Mouse (Mus musculus) liver, adult 2 months (tissue): ENCODE measurements around the gene Myo16. TPM values are rescaled to one million over a fixed set of nuclear protein-coding genes. Genes with fewer than 3 reads are reported as not detected.

Source experiments
- DNase-seq: peaks from one replicate; pipeline ENCODE4 v3.0.0-alpha.2; 2011; ENCODE audit warnings: low read depth, low spot score; ENCODE audit errors: extremely low read depth
- H3K27ac ChIP-seq: fragments of 200-500 bp; replicated peaks from 2 replicates; pipeline ENCODE4 v1.5.1; 2012; ENCODE audit warnings: low read depth, mild to moderate bottlenecking, control low read depth, inconsistent platforms, low read length; ENCODE audit not compliant: insufficient read depth
- H3K27me3 ChIP-seq: fragments of 200-500 bp; 2 replicates; pipeline ENCODE4 v1.6.1; 2012; ENCODE audit warnings: mild to moderate bottlenecking, moderate library complexity, low read length, inconsistent platforms; ENCODE audit not compliant: control insufficient read depth, insufficient read depth
- H3K36me3 ChIP-seq: fragments of 200-500 bp; 2 replicates; pipeline ENCODE4 v1.6.1; 2012; ENCODE audit warnings: low read length, inconsistent platforms; ENCODE audit not compliant: control insufficient read depth, insufficient read depth
- H3K4me1 ChIP-seq: fragments of 200-500 bp; 2 replicates; pipeline ENCODE4 v1.6.1; 2011; ENCODE audit warnings: low read length; ENCODE audit not compliant: control insufficient read depth, insufficient read depth
- H3K4me3 ChIP-seq: fragments of 200-500 bp; 2 replicates; pipeline ENCODE4 v1.5.1; 2011; ENCODE audit warnings: low read depth, mild to moderate bottlenecking, control low read depth, low read length, moderate library complexity; ENCODE audit not compliant: insufficient read depth
- H3K79me2 ChIP-seq: fragments of 200-500 bp; 2 replicates; pipeline ENCODE4 v1.6.1; 2012; ENCODE audit warnings: inconsistent platforms, mild to moderate bottlenecking, low read length, moderate library complexity; ENCODE audit not compliant: control insufficient read depth, insufficient read depth
- H3K9ac ChIP-seq: fragments of 200-500 bp; 2 replicates; pipeline ENCODE4 v1.6.1; 2012; ENCODE audit warnings: low read depth, mild to moderate bottlenecking, control low read depth, inconsistent platforms, low read length
- CTCF ChIP-seq: fragments of 200-500 bp; IDR thresholded peaks from 2 replicates; pipeline ENCODE4 v1.5.1; 2011; ENCODE audit warnings: low read depth, low read length, control low read depth
- POLR2A ChIP-seq: fragments of 200-500 bp; IDR thresholded peaks from 2 replicates; pipeline ENCODE4 v1.6.1; 2011; ENCODE audit warnings: low read length, control low read depth; ENCODE audit not compliant: insufficient read depth; ENCODE audit errors: extremely low read depth
- WGBS: fragments of 180-500 bp; shearing (Covaris S2); methylation state at CpG from one replicate; pipeline ENCODE4 v1.1.7; 2018; 5-methylcytosine and 5-hydroxymethylcytosine counted together
- polyA plus RNA-seq: library from polyadenylated mRNA; depleted of rRNA; stranded (reverse); fragments of >200 nt; gene quantifications from 2 replicates; pipeline ENCODE4 v1.2.3, GENCODE M21; 2012
- total RNA-seq: library from RNA; depleted of rRNA; stranded (reverse); fragments of >200 nt; gene quantifications from 2 replicates; pipeline ENCODE4 v1.2.3, GENCODE M21; 2014

Myo16 gene
- total and polyA plus RNA-seq, 2 experiments = not detected

- TF ChIP-seq CTCF = no peak
- Histone ChIP-seq H3K9ac (no peak overlapping the region), H3K36me3 (no peaks in the 10 kb centered on the region), H3K27ac (no peak overlapping the region), H3K4me3 (no peak overlapping the region), H3K79me2 (no peaks in the 10 kb centered on the region), H3K27me3 (no peaks in the 10 kb centered on the region), H3K4me1 (no peaks in the 10 kb centered on the region)
- 76% methylated on average over 9 of the region's 9 CpGs for WGBS
- DNase-seq = no peak
Observed at GRCm38 (mm10) chr8:10173033-10173747, 19.5 kb downstream of the Myo16 start.

GRCm38 (mm10) chr8:10174201-10174840 is 20.6 kb downstream of the Myo16 start:
- no peak for TF ChIP-seq POLR2A
- no peak for TF ChIP-seq CTCF
- no peak for DNase-seq
- Histone ChIP-seq H3K9ac (no peak overlapping the region), H3K79me2 (no peaks in the 10 kb centered on the region), H3K36me3 (no peaks in the 10 kb centered on the region), H3K4me1 (no peaks in the 10 kb centered on the region), H3K27ac (no peak overlapping the region), H3K4me3 (no peak overlapping the region), H3K27me3 (no peaks in the 10 kb centered on the region)
- WGBS = 12% methylated on average over 5 of the region's 5 CpGs

- no peak overlapping the region for H3K9ac ChIP-seq
- TF ChIP-seq POLR2A (no peak), CTCF (no peak)
- H3K4me3 ChIP-seq = no peak overlapping the region
- no peaks in the 10 kb centered on the region for H3K79me2 ChIP-seq
- H3K27me3 ChIP-seq = no peaks in the 10 kb centered on the region
- DNase-seq = no peak
- H3K4me1 ChIP-seq = no peaks in the 10 kb centered on the region
- H3K36me3 ChIP-seq = no peaks in the 10 kb centered on the region
- H3K27ac ChIP-seq = no peak overlapping the region
- 68% methylated on average over 7 of the region's 7 CpGs for WGBS
Observed at GRCm38 (mm10) chr8:10174841-10175680, 21.4 kb downstream of the Myo16 start.

DNA sequence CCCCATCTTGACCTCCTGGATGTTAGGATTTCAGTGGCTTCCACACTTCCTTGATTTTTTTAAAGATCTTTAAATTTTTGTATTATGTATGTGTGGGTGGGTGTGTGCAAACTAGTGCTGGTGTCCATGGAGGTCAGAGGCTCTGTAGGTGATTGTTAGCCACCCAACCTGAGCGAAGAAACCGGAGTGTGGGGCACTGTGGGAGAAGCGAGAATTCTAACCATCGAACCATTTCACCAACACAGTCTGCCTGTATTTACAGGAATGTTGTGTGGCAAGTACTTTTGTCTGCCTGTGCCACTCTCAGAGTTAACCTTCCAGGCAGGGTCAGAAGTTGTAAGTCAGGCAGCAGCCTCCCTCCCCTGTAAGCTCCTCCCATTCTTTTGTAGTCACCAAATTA is 22.3 kb downstream of the Myo16 start:
- DNase-seq = no peak
- H3K36me3 ChIP-seq = no peaks in the 10 kb centered on the region
- H3K9ac ChIP-seq = no peak overlapping the region
- H3K4me3 ChIP-seq = no peak overlapping the region
- TF ChIP-seq POLR2A (no peak), CTCF (no peak)
- no peaks in the 10 kb centered on the region for H3K79me2 ChIP-seq
- no peak overlapping the region for H3K27ac ChIP-seq
- no peaks in the 10 kb centered on the region for H3K27me3 ChIP-seq
- 94% methylated on average over 4 of the region's 4 CpGs for WGBS
- H3K4me1 ChIP-seq = no peaks in the 10 kb centered on the region

DNA sequence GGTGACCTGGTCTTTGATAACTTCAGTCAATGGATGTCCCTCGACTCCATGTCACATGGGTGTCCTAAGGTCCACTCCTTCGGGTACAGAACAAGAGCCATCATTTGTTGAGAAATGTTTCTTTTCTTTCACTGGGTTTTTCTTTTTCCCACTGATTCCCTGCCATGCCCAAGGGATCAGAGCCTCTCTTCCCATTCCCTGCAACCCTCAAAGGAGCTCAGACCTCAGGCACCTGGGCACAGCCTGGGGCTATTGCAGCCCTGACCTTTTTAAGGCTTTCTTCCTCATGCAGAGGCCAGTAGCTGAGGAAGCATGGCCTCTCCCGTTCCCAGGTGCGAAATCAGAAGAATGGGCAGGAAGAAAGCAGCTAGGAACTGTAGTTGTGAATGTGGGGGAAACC is 23.4 kb downstream of the Myo16 start:
- Histone ChIP-seq H3K4me1 (no peaks in the 10 kb centered on the region), H3K9ac (no peak overlapping the region), H3K4me3 (no peak overlapping the region), H3K27me3 (no peaks in the 10 kb centered on the region), H3K27ac (no peak overlapping the region), H3K79me2 (no peaks in the 10 kb centered on the region), H3K36me3 (no peaks in the 10 kb centered on the region)
- WGBS = 71% methylated on average over 4 of the region's 4 CpGs
- no peak for DNase-seq
- TF ChIP-seq CTCF = no peak
- TF ChIP-seq POLR2A = no peak
